Mouse (Mus musculus): ENCODE measurements around the gene Gm8011.
"Not testable (repeated sequence)": the region's sequence is repeated elsewhere in the genome, so short reads cannot be mapped to it uniquely, and the experiment has no call there.

Gm8011 gene

DNA sequence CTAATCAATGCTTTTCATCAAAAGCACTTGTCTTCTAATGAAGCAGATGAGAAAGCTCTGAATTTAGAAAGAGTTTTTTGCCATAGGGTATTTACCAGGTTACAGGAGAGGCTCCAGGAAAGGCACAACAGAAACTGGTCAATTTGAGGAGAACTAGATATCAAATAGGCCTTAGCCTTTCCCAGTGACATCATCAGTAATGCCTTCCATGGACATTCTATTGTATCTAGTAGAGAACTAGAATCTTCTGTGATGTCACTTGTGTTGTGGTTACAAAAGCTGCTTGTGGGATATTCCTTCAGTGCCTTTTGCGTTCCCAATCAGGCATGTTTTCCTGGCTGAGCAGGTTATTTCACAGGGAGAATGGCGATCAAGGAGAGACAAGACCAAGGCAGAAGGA is at the start of gene Gm8011:
Gene Gm8011 (plus strand): TSS at position 301 of the 400 bp plus-strand sequence.
- not testable (repeated sequence) for DNase-seq

GRCm38 (mm10) chr14:42439573-42439972 is 24.1 kb upstream of the Gm8011 start, which contains the start of gene Gm8005:
Gm8005 (minus strand) TSS chr14:42439673.
- not testable (repeated sequence) for DNase-seq

DNA sequence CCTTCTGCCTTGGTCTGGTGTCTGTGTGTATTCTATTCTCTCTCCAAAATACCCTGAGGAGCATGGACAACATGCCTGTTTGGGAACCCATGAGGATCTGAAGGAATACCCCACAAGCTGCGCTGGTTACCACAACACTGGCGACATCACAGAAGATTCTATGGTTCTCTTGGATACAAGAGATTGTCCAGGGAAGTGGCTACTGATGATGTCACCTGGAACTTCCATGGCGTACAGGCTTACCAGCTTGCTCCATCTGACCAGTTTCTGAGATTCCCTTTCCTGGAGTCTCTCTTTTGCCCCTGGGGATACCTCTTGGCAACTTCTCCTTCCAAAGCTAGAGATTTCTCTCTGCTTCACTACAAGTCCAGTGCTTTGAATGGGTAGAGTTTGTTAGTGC is 38.6 kb downstream of the Gm8011 start, which contains the start of gene Gm8020:
Gene Gm8020 (minus strand): TSS at position 101 of the 400 bp plus-strand sequence.
- DNase-seq = not testable (repeated sequence)

All from thymus, postnatal 25 days (tissue).